Mouse (Mus musculus): ENCODE results near the gene Oxnad1. TPM values are rescaled to one million over a fixed set of nuclear protein-coding genes. Genes with fewer than 3 reads are reported as not detected.

Oxnad1 gene
- total and polyA plus RNA-seq, 2 experiments from 2014 or later, result 22.4 to 26.2 TPM

DNA sequence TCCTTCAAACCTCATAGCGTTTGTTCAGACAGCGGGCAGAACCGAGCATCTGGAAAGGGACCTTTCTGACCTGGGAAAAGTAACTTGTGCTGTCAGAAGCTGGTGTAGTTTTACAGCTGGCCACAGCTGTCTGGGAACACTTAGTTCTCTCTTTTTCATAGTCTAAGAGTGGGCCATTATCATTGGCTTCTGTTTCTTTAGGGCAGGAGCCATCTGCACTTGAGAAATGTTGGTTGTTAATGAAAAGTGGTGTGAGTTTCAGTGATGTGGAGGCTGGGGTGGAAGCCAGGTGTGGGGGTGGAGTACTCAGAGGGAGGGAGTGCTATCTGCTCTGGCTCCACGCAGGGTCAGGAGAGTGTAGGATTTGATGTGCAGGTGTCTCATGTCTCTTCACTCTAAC lies 6.0 kb downstream of the Oxnad1 start:
- H3K4me3 ChIP-seq (ENCODE audit: low read depth, low read length), result no peak overlapping the region
- no peak overlapping the region for H3K27ac ChIP-seq (ENCODE audit: low read depth, low read length)
- no peaks in the 10 kb centered on the region for H3K9me3 ChIP-seq (ENCODE audit: low read length)
- no peaks in the 10 kb centered on the region for H3K27me3 ChIP-seq (ENCODE audit: insufficient read depth, low read length)
- peaks cover 26% of the 10 kb centered on the region for H3K36me3 ChIP-seq (ENCODE audit: insufficient read depth)
- no peak for TF ChIP-seq CTCF (IDR thresholded peaks at IDR 0.05; ENCODE audit: low read depth)
- DNase-seq, result no peak
- ATAC-seq, result no peak
- no peak overlapping the region for H3K9ac ChIP-seq
- H3K4me2 ChIP-seq (ENCODE audit: low read depth), result no peak overlapping the region
- H3K4me1 ChIP-seq (ENCODE audit: insufficient read depth), result no peaks in the 10 kb centered on the region
- 90% methylated on average over 4 of the region's 4 CpGs for WGBS

DNA sequence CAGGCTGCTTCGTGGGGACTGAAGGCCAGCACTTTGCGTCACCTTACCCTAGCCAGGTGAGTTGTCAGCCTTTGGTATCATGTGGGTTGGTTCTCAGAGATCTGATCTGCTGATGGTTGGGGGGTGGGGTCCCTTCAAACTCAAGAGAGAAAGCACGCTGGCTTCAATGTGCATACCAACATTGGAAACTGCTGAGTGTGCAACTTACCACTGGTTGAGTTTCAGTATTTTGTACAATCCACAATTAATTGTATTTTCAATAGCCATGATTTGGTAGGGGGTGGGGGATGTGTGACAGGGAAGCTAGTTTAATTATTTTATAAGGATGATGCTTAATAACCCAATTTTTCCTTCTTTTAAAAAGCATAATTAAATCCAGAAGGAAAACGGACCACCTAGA lies 6.5 kb downstream of the Oxnad1 start:
- no peak for TF ChIP-seq CTCF (IDR thresholded peaks at IDR 0.05; ENCODE audit: low read depth)
- no peak for ATAC-seq
- no peak overlapping the region for H3K9ac ChIP-seq

DNA sequence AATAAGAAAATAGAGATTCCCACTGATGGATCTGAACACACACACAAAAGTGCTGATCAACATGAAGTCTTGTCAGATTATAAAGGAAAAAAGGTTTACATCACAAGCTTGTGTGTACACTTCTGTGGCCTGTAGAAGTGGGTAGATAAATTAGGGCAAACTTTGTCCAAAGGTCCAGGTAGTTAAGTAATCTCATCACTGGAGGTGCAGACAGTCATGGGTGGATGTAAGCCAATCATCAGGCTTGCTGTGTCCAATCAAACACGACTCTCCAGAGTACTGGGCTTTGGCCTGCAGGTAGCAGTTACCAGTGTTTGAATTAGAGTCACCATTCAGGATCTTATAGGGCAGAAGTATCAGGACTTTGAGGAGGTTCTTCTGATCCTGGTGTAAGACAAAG lies 7.8 kb downstream of the Oxnad1 start:
- H3K9ac ChIP-seq, result no peak overlapping the region
- H3K4me3 ChIP-seq (ENCODE audit: low read depth, low read length), result no peak overlapping the region
- no peaks in the 10 kb centered on the region for H3K4me1 ChIP-seq (ENCODE audit: insufficient read depth)
- H3K27ac ChIP-seq (ENCODE audit: low read depth, low read length), result no peak overlapping the region
- peaks cover 42% of the 10 kb centered on the region for H3K36me3 ChIP-seq (ENCODE audit: insufficient read depth)
- ATAC-seq (no peak), DNase-seq (no peak)
- no peak for TF ChIP-seq CTCF (IDR thresholded peaks at IDR 0.05; ENCODE audit: low read depth)
- H3K4me2 ChIP-seq (ENCODE audit: low read depth), result no peak overlapping the region
- H3K9me3 ChIP-seq (ENCODE audit: low read length), result no peaks in the 10 kb centered on the region
- 78% methylated on average over 1 of the region's 1 CpGs for WGBS
- H3K27me3 ChIP-seq (ENCODE audit: insufficient read depth, low read length), result no peaks in the 10 kb centered on the region

More for the DNA sequence above, 6.5 kb downstream of the Oxnad1 start:
- H3K27me3 ChIP-seq (ENCODE audit: insufficient read depth, low read length), result no peaks in the 10 kb centered on the region
- WGBS, result 92% methylated on average over 4 of the region's 4 CpGs
- no peak overlapping the region for H3K4me2 ChIP-seq (ENCODE audit: low read depth)
- peaks cover 30% of the 10 kb centered on the region for H3K36me3 ChIP-seq (ENCODE audit: insufficient read depth)
- no peaks in the 10 kb centered on the region for H3K9me3 ChIP-seq (ENCODE audit: low read length)
- no peaks in the 10 kb centered on the region for H3K4me1 ChIP-seq (ENCODE audit: insufficient read depth)
- no peak overlapping the region for H3K27ac ChIP-seq (ENCODE audit: low read depth, low read length)
- DNase-seq, result no peak
- H3K4me3 ChIP-seq (ENCODE audit: low read depth, low read length), result no peak overlapping the region

DNA sequence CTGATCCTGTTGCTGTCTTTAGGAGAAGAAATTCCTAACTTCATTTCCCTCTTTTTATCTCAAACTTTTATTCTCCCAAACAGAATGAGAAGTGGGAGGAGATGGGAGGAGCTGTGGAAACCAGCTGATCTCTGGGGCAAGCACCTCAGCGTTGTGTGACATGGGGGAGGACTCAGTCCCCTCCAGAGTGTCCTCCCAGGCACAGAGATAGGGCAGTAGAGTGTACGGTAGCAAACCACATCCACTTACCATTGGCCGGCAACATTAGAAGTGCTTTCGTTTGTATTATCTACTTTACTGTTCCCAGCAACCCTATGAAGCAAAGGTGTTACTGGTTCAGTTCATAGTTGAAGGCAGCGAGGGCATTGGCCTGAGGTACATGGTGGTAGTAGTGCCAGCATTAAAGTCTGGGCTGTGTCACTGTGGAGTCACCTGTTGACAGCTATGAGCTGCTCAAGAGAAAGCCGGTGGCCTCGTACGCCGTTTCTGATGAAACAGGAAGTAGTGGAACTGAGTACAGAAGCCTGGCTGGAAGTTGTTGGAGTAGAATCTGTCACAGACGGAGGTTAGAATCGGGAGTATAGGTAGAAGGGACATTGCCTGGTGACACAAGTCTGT lies 8.4 kb downstream of the Oxnad1 start:
- H3K4me2 ChIP-seq (ENCODE audit: low read depth), result no peak overlapping the region
- 94% methylated on average over 11 of the region's 11 CpGs for WGBS

DNA sequence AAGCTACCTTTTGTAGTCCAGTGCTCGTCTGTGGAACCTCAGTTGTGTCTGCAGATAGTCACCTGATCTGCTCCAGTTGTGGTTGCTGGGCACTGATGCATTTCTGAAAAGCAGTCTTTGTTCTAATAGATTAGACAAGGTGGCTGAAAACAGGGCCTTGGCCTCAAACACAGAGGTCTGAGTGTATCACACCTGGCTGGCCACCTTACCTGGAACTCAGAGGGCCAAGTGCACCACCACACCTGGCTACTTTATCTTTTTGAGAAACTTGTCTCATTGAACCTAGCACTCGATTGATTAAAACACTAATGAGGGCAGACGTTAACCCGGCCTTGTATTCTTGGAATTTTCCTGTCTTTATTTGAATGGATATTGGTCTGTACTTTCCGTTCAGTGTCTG lies 10.5 kb downstream of the Oxnad1 start:
- H3K9me3 ChIP-seq (ENCODE audit: low read length), result no peaks in the 10 kb centered on the region
- H3K27me3 ChIP-seq (ENCODE audit: insufficient read depth, low read length), result no peaks in the 10 kb centered on the region
- peaks cover 67% of the 10 kb centered on the region for H3K36me3 ChIP-seq (ENCODE audit: insufficient read depth)
- H3K4me1 ChIP-seq (ENCODE audit: insufficient read depth), result no peaks in the 10 kb centered on the region
- no peak overlapping the region for H3K4me3 ChIP-seq (ENCODE audit: low read depth, low read length)
- DNase-seq (no peak), ATAC-seq (no peak)
- H3K27ac ChIP-seq (ENCODE audit: low read depth, low read length), result no peak overlapping the region
- no peak for TF ChIP-seq CTCF (IDR thresholded peaks at IDR 0.05; ENCODE audit: low read depth)
- WGBS, result 73% methylated on average over 5 of the region's 5 CpGs
- H3K4me2 ChIP-seq (ENCODE audit: low read depth), result no peak overlapping the region
- no peak overlapping the region for H3K9ac ChIP-seq

More for the DNA sequence above, 8.4 kb downstream of the Oxnad1 start:
- H3K4me1 ChIP-seq (ENCODE audit: insufficient read depth), result no peaks in the 10 kb centered on the region
- ATAC-seq (no peak), DNase-seq (no peak)
- peaks cover 48% of the 10 kb centered on the region for H3K36me3 ChIP-seq (ENCODE audit: insufficient read depth)
- no peak overlapping the region for H3K9ac ChIP-seq
- no peaks in the 10 kb centered on the region for H3K27me3 ChIP-seq (ENCODE audit: insufficient read depth, low read length)
- TF ChIP-seq CTCF (IDR thresholded peaks at IDR 0.05; ENCODE audit: low read depth), result no peak
- no peak overlapping the region for H3K27ac ChIP-seq (ENCODE audit: low read depth, low read length)
- no peaks in the 10 kb centered on the region for H3K9me3 ChIP-seq (ENCODE audit: low read length)
- no peak overlapping the region for H3K4me3 ChIP-seq (ENCODE audit: low read depth, low read length)

DNA sequence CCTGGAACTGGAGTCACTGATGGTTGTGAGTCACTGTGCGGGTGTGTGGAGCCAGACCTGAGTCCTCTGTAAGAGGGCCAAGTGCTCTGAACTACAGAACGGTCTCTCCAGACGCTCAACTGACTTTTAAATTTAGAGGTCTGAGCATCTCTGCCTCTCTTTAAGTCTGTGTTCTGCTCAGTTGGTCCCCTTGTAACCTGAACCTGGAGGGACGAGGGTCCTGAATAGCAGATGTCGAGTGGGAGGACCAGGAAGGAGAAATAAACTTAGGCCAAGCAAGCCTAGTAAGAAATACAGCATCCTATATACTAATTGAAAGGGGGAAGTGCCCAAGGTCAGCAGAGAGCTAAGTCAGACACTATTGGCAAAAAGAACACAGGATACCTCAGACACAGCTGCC lies 11.6 kb downstream of the Oxnad1 start:
- Histone ChIP-seq H3K9ac (no peak overlapping the region), H3K36me3 (ENCODE audit: insufficient read depth) (peaks cover 71% of the 10 kb centered on the region), H3K4me2 (ENCODE audit: low read depth) (no peak overlapping the region), H3K9me3 (ENCODE audit: low read length) (no peaks in the 10 kb centered on the region), H3K4me3 (ENCODE audit: low read depth, low read length) (no peak overlapping the region), H3K27me3 (ENCODE audit: insufficient read depth, low read length) (no peaks in the 10 kb centered on the region), H3K4me1 (ENCODE audit: insufficient read depth) (no peaks in the 10 kb centered on the region), H3K27ac (ENCODE audit: low read depth, low read length) (no peak overlapping the region)
- 87% methylated on average over 5 of the region's 5 CpGs for WGBS
- ATAC-seq (no peak), DNase-seq (no peak)
- TF ChIP-seq CTCF (IDR thresholded peaks at IDR 0.05; ENCODE audit: low read depth), result no peak

DNA sequence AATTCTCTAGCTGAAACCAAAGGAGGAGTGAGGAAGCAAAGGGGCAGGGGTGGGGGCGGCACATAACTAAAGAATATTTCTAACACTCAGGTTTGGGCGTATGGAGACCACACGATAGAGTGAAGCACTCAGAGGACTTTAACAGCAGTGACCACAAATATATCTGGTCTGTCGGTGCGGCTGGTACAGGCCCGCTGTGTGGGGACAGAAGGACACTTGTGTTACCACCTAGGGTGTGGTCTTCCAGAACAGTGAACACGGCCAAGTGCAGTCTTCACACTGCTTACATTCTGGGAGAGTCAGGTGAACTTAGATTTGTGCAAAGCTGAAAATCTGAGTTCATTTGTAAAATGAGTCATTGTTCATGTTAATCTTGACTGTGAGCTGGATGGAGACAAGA lies 12.5 kb downstream of the Oxnad1 start:
- Histone ChIP-seq H3K4me3 (ENCODE audit: low read depth, low read length) (no peak overlapping the region), H3K27me3 (ENCODE audit: insufficient read depth, low read length) (no peaks in the 10 kb centered on the region), H3K4me1 (ENCODE audit: insufficient read depth) (no peaks in the 10 kb centered on the region), H3K9ac (no peak overlapping the region), H3K4me2 (ENCODE audit: low read depth) (no peak overlapping the region), H3K36me3 (ENCODE audit: insufficient read depth) (peaks cover 71% of the 10 kb centered on the region), H3K9me3 (ENCODE audit: low read length) (no peaks in the 10 kb centered on the region), H3K27ac (ENCODE audit: low read depth, low read length) (no peak overlapping the region)
- ATAC-seq (no peak), DNase-seq (no peak)
- TF ChIP-seq CTCF (IDR thresholded peaks at IDR 0.05; ENCODE audit: low read depth), result no peak
- 94% methylated on average over 7 of the region's 7 CpGs for WGBS

Data from forebrain, postnatal 0 days (tissue).